Mouse (Mus musculus) embryo, embryonic 10.5 days (tissue): ENCODE results near the gene Vps33a.
A peak's percentile ranks its signal among the peaks of the same experiment; 100 is the strongest.

Source experiments
- DNase-seq: peaks from one replicate; pipeline ENCODE4 v3.0.0-alpha.2; 2015; ENCODE audit warnings: low spot score

The Vps33a gene

GRCm38 (mm10) chr5:123572357-123573186 lies at the start of gene Vps33a:
Vps33a (minus strand) TSS chr5:123573038.
- peak; percentile 99 for DNase-seq

DNA sequence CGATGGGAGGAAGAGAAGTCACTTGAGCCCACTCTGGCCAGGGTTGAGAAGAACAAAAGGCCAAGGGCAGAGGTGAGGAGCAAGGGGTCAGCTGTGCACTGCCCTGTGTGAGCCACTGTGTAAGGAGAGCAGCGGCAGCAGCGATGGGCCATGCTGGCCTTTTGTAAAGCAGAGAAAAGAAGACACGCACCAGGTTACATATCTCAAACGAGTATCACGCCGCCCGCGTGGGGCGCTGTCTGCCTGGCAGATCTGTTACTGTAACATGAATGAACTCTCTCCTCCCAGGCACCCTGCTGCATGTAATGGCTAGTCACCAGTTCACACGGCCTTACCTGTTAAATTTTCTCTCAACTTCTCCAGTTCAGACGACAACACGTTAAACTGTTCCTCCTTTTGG lies 49.6 kb upstream of the Vps33a start:
- peak; percentile 43 for DNase-seq

- peak; percentile 59 for DNase-seq
Measured at GRCm38 (mm10) chr5:123618558-123618957, 45.7 kb upstream of the Vps33a start.

DNA sequence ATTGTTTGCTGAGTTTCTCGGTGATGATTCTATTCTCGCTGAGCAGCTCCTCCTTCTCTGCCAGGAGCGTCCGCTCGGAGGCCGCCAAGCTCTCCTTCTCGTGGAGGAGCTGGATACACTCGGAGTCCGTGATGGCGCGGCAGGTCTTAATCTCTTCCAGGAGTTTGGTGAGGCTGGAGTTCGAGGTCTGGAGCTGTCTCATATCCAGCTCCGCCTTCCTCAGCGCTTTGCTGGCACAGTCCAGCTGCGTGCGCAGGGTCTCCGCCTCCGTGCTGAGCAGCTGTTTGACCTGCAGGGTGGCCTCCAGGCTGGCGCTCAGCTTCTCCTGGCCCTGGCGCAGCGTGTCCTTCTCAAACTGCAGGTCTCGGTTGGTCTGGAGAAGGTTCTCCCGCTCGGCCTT lies 41.4 kb upstream of the Vps33a start:
- DNase-seq: no peak

- DNase-seq: peak; percentile 87
Measured at GRCm38 (mm10) chr5:123609843-123610242, 37.0 kb upstream of the Vps33a start.

DNA sequence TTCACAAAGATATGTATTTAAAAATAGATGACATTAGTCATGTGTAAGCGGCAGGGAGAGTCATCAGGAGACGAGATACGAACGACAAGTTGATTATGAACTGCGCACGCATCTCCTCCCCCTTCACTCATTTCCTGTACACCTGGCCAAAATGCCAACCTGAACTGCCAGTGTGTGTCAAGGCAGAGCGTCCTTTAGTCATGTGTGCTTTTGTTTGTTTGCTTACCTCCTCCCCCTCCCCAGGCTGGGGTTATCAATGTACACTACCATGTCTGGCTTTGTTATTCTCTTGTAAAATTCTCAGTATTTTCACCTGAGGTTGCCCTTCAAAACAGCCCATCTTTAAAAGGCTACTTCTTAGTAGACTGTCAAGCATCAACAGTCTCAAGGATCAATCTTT lies 36.6 kb upstream of the Vps33a start:
- no peak for DNase-seq

- DNase-seq: no peak
Measured at GRCm38 (mm10) chr5:123607211-123607669, 34.4 kb upstream of the Vps33a start.

GRCm38 (mm10) chr5:123603496-123603895 lies 30.7 kb upstream of the Vps33a start:
- DNase-seq: peak; percentile 26

DNA sequence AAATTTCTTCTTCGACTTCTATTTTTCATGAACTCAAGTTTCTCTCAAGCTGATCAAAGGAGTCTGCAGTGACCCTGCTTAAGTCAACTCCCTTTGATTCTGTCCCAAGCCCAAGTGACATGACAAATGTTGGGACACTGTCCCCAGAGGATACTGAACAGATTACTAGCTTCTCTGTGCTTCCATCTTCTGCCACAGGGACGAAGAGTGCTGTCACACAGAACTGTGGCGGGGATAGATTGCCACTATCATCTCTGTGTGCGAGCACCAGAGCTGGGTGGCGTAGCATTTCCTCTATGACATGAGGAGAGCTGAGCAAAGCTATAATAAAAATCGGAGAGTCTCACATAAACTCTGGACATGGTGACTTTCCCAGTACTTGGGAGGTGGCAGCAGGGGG lies 29.3 kb upstream of the Vps33a start:
- no peak for DNase-seq

GRCm38 (mm10) chr5:123599319-123599718 lies 26.5 kb upstream of the Vps33a start:
- no peak for DNase-seq

DNA sequence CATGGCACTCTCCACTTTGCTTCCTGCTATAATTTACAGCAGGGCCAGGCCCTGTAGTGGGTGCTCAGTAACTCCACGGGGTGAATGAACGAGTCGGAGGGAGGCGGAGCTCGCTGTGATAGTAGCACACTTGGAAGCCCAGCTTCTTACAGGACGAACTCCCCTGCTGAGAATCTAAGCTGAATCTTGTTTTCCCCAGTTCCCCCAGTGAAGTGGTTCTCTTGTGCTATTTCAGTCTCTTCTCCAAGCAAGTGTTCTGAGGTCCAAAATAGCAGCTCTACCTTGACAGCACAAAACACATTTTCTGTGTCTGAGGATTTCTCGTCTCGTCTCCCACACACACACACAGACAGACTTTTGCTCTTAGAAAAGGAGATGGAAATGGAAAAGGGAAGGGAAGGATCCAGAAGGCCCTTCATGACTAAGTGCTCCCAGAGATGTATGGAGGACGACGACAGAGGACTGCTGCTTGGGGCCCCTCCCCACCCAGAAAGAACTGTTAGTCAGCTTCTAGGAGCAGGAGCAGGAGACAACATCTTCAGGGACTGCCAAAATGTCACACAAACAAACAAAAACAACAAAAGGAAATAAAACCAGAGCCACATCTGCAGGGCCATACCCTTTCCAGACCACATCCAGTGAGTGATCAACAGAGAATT lies 20.9 kb upstream of the Vps33a start:
- no peak for DNase-seq

DNA sequence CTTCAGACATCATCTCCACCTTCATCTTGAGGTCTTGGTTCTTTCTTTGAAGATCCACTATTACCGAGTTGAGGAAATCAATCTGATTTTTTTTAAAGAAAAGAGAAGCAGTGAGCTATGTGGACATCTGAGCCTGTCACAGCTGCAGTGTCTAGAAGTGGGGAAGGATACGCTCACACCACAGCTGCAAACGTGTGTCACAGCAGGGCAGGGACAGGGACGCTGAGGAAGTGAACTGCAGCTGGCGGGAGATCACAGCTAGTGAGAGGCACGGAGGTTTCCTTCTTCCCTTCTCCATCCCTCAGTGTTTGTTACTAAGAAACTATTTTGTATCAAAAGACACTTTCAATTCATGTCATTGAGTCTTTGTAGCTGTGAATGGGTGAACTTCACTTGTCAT lies 7.2 kb upstream of the Vps33a start:
- no peak for DNase-seq

DNA sequence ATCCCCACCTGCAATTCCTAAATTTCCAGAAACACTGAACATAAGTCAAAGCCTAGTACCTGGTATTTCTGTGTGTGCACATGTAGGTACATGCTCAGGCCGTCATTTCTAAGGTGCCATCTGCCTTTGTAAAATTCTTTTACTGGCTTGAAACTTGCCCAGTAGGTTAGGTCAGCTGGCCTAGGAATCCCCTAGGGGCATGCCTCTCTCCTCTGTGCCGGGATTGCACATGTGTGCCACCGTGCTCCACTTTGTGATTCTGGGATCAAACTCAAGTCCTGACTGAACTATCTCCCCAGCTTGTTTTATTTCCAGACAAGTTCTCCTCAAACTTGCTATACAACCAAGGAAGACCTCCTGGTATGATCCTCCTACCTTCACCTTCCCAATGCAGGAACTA lies 3.9 kb upstream of the Vps33a start:
- DNase-seq: no peak

DNA sequence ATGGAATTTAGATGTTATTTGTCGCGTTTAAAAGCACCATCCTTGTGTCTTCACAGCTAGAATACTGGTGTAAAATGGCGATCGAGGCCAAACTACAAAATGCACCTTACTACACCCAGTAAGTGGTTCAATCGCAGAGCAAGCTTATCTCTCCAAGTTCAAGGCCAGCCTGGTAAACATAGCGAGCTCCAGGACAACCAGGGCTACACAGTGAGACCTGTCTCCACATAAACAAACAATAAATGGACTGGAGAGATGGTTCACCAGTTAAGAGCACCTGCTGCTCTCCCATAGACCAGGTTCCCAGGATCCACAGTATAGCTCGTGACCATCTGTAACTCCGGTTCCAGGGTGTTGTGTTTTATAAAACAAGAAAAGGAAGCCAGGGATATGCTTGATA lies 524 bp upstream of the Vps33a start:
- DNase-seq: no peak

DNA sequence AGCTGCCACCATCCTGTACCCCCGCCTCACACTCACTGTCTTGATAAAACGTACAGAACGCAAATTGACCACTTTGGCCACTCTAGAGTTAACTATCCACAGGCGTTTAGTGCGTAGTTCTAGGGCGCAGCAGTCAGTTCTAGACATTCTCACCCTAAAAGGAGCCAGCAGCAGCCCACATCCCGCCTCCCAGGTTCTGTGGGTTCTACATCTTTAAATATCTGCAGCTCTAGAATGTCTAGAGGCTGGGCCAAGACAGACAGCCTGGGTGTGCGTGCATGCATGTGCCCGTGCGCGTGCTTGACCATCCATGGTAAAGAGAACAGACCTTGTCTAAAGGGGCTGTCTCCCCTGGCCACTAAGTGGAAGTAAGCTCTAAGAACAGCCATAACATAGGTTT lies 11.7 kb downstream of the Vps33a start:
- no peak for DNase-seq

- DNase-seq: no peak
Measured at GRCm38 (mm10) chr5:123559588-123559987, 13.2 kb downstream of the Vps33a start.

- no peak for DNase-seq
Measured at GRCm38 (mm10) chr5:123556451-123556850, 16.4 kb downstream of the Vps33a start.

- no peak for DNase-seq
Measured at GRCm38 (mm10) chr5:123555693-123556092, 17.1 kb downstream of the Vps33a start.

DNA sequence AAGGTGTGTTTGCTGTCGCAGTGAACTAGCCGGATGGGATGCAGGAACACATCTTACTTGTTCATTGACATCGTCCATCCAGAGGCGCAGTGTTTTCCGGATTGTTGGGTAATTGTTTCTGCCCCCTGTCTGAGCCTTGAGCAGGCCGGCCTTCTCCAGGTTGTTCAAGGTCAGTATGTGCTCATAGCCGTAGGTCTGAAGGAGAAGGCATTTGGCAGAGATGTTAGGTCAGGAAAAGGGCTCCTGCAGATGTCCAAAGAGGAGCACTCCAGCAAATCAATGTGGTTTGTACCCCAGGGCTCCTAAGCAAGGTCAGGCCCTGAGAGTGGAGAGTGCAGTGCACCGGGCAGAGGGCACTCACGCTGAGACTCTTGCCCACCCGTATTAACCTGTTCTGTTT lies 39.0 kb downstream of the Vps33a start:
- no peak for DNase-seq

- DNase-seq: no peak
Measured at GRCm38 (mm10) chr5:123530056-123530455, 42.8 kb downstream of the Vps33a start.

GRCm38 (mm10) chr5:123528641-123529040 lies 44.2 kb downstream of the Vps33a start:
- no peak for DNase-seq

GRCm38 (mm10) chr5:123525916-123526495 lies 46.8 kb downstream of the Vps33a start:
- no peak for DNase-seq

DNA sequence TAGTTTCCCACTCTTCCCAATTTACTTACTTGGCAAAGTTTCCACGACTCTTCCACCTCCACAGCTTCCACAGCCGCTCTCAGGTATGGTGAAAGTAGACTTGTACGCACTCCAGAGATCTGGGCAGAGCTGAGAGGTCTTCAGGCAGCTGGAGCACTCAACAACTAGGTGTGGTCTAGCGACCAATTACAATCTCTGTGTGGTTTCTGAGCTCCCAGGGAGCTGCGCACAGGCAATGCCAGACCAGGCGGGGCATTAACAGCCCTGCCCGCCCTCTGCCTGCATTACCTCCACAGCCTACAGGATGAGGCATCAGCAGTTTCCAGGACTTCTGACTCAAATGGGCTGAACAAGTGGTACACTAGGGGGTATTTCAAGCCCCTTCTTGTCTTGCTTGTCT lies 47.6 kb downstream of the Vps33a start, which contains the start of gene Gm49027:
TSS of gene Gm49027 (minus strand) at position 208 of the 400 bp plus-strand sequence.
- no peak for DNase-seq
